ENCODE assay signal across 12 mouse cellular contexts in the genomic region with DNA sequence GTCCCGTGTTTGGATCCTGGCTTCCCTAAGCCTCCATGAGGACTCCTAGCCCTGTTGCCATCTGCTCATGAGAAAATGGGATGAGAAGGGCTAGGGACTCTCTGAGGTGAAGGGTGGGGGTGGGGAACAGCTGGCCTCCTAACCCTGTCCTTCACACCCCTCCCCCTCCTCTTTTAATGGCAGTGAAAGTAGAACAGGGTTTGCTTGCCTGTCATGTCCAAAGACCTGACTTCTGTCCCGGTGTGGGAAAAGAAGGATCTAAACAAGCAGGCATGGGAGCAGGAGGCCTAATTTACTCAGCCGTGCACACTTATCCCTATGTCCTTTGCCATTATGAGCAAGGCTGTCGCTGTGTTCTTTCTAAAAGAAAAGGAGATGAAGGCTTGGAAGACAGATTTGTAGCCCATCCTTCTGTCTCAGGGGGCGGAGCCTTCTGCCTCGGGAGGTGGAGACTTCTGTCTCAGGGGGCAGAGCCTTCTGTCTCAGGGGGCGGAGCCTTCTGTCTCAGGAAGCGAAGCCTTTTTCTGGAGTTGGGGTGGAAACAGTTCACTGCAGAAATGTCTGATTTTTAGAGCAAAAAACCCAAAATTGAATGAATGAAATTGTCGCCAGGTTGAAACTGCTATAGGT.
A peak's percentile ranks its signal among the peaks of the same experiment; 100 is the strongest.
DNase-seq lines count a peak whose midpoint lies in the region; ATAC-seq and TF ChIP-seq lines count a peak whose summit lies in the region.
"Had no signal": no experiment of that assay in that cellular context is flagged by ENCODE, and none has a peak within 500 bp of the region (broad histone marks: within the 10 kb centered on the region; RNA-seq: fewer than 3 reads in every experiment).

No protein-coding gene starts in this region.

- DNase-seq in hindbrain, embryonic 10.5 days (ENCODE audit: low spot score): peak; percentile 60
- DNase-seq in embryo, embryonic 10 days (ENCODE audit: low spot score): peak; percentile 40
- DNase-seq in forebrain, postnatal 0 days: peak; percentile 23
- peak; percentile 44 for DNase-seq in midbrain, embryonic 14.5 days
- DNase-seq in natural killer cell, adult 2 months (ENCODE audit: low spot score in 2 of 2): no peak
- DNase-seq in cerebellum, adult 8-10 months: no peak
- DNase-seq: cerebellum, adult 9-11 months had no signal

- no peak overlapping the region for H3K9ac ChIP-seq in hindbrain, embryonic 16.5 days (ENCODE audit: low read depth, low read length)
- H3K9ac ChIP-seq in forebrain, postnatal 0 days: no peak overlapping the region
- H3K9ac ChIP-seq in midbrain, embryonic 14.5 days (replicated peaks; ENCODE audit: low read length): no peak overlapping the region
- H3K9ac ChIP-seq: liver, embryonic 15.5 days had no signal

- no peak for TF ChIP-seq CTCF in forebrain, postnatal 0 days (IDR thresholded peaks at IDR 0.05; ENCODE audit: low read depth)

- peaks cover 40% of the 10 kb centered on the region for H3K4me1 ChIP-seq in hindbrain, embryonic 10.5 days (replicated peaks)
- peaks cover 15% of the 10 kb centered on the region for H3K4me1 ChIP-seq in hindbrain, embryonic 16.5 days (ENCODE audit: control insufficient read depth, insufficient read depth, low read depth, low read length)
- H3K4me1 ChIP-seq in forebrain, postnatal 0 days (ENCODE audit: insufficient read depth): peaks cover 10% of the 10 kb centered on the region
- H3K4me1 ChIP-seq in midbrain, embryonic 14.5 days (ENCODE audit: control insufficient read depth, insufficient read depth, low read length): peaks cover 14% of the 10 kb centered on the region
- H3K4me1 ChIP-seq: liver, embryonic 15.5 days had no signal

- H3K36me3 ChIP-seq in hindbrain, embryonic 10.5 days: no peaks in the 10 kb centered on the region
- no peaks in the 10 kb centered on the region for H3K36me3 ChIP-seq in hindbrain, embryonic 16.5 days (ENCODE audit: control insufficient read depth, insufficient read depth, low read length)
- no peaks in the 10 kb centered on the region for H3K36me3 ChIP-seq in forebrain, postnatal 0 days (ENCODE audit: insufficient read depth)
- no peaks in the 10 kb centered on the region for H3K36me3 ChIP-seq in midbrain, embryonic 14.5 days (ENCODE audit: control insufficient read depth, insufficient read depth, low read length)
- H3K36me3 ChIP-seq: liver, embryonic 15.5 days had no signal

- ATAC-seq in hindbrain, embryonic 16.5 days: no peak
- ATAC-seq in forebrain, postnatal 0 days: no peak
- no peak for ATAC-seq in midbrain, embryonic 14.5 days (ENCODE audit: low FRiP score, low TSS enrichment)
- no peak for ATAC-seq in megakaryocyte progenitor cell, adult 5-6 weeks (replicated peaks; ENCODE audit: poor library complexity)

- H3K4me2 ChIP-seq in hindbrain, embryonic 16.5 days (ENCODE audit: low read length): no peak overlapping the region
- no peak overlapping the region for H3K4me2 ChIP-seq in forebrain, postnatal 0 days (ENCODE audit: low read depth)
- H3K4me2 ChIP-seq in midbrain, embryonic 14.5 days (ENCODE audit: low read length): no peak overlapping the region
- H3K4me2 ChIP-seq: liver, embryonic 15.5 days had no signal

- H3K9me3 ChIP-seq in hindbrain, embryonic 10.5 days: no peaks in the 10 kb centered on the region
- no peaks in the 10 kb centered on the region for H3K9me3 ChIP-seq in hindbrain, embryonic 16.5 days (ENCODE audit: control insufficient read depth, low read length)
- no peaks in the 10 kb centered on the region for H3K9me3 ChIP-seq in forebrain, postnatal 0 days (ENCODE audit: low read length)
- H3K9me3 ChIP-seq in midbrain, embryonic 14.5 days (ENCODE audit: control insufficient read depth, low read length): no peaks in the 10 kb centered on the region
- H3K9me3 ChIP-seq: liver, embryonic 15.5 days had no signal

- H3K27me3 ChIP-seq in hindbrain, embryonic 10.5 days (ENCODE audit: insufficient read depth, poor library complexity, severe bottlenecking): no peaks in the 10 kb centered on the region
- no peaks in the 10 kb centered on the region for H3K27me3 ChIP-seq in hindbrain, embryonic 16.5 days (replicated peaks; ENCODE audit: control insufficient read depth, insufficient read depth, low read length)
- no peaks in the 10 kb centered on the region for H3K27me3 ChIP-seq in forebrain, postnatal 0 days (ENCODE audit: insufficient read depth, low read length)
- no peaks in the 10 kb centered on the region for H3K27me3 ChIP-seq in midbrain, embryonic 14.5 days (ENCODE audit: control insufficient read depth, insufficient read depth, low read length)
- H3K27me3 ChIP-seq: liver, embryonic 15.5 days had no signal

- H3K27ac ChIP-seq in hindbrain, embryonic 10.5 days: peak overlapping the region; percentile 89
- no peak overlapping the region for H3K27ac ChIP-seq in hindbrain, embryonic 16.5 days (ENCODE audit: low read depth, low read length)
- peak overlapping the region; percentile 21; the same call in 1 of the 2 replicates for H3K27ac ChIP-seq in forebrain, postnatal 0 days (ENCODE audit: low read depth, low read length)
- peak overlapping the region; percentile 79 for H3K27ac ChIP-seq in midbrain, embryonic 14.5 days (replicated peaks; ENCODE audit: low read depth, low read length)
- H3K27ac ChIP-seq: kidney, postnatal 0 days; liver, embryonic 15.5 days had no signal

- H3K4me3 ChIP-seq in hindbrain, embryonic 10.5 days: no peak overlapping the region
- H3K4me3 ChIP-seq in hindbrain, embryonic 16.5 days (ENCODE audit: low read length): no peak overlapping the region
- no peak overlapping the region for H3K4me3 ChIP-seq in forebrain, postnatal 0 days (ENCODE audit: low read depth, low read length)
- H3K4me3 ChIP-seq in midbrain, embryonic 14.5 days (replicated peaks; ENCODE audit: low read depth, low read length): no peak overlapping the region
- H3K4me3 ChIP-seq: erythroblast, embryonic 14.5 days; liver, embryonic 15.5 days had no signal

- 67% methylated on average over 9 of the region's 9 CpGs for WGBS in hindbrain, embryonic 10.5 days
- 57% methylated on average over 9 of the region's 9 CpGs for WGBS in hindbrain, embryonic 16.5 days
- 70% methylated on average over 9 of the region's 9 CpGs for WGBS in forebrain, postnatal 0 days
- 55% methylated on average over 9 of the region's 9 CpGs for WGBS in midbrain, embryonic 14.5 days

Comparison
In these comparisons a context has a peak if more than half of its experiments do, and no peak if none do; other contexts are left out.
1. DNase-seq: peak in hindbrain, embryonic 10.5 days (single experiment), embryo, embryonic 10 days (single experiment), forebrain, postnatal 0 days (single experiment) and midbrain, embryonic 14.5 days (single experiment); none in natural killer cell, adult 2 months (0 of 2) and cerebellum, adult 8-10 months (single experiment).